Mouse (Mus musculus): ENCODE results near the gene Cfap45. TPM values are rescaled to one million over a fixed set of nuclear protein-coding genes. Genes with fewer than 3 reads are reported as not detected.
A peak's percentile ranks its signal among the peaks of the same experiment; 100 is the strongest.

Cfap45 gene
- polyA plus RNA-seq, 1 experiment from 2014 or later = 0.77 TPM

DNA sequence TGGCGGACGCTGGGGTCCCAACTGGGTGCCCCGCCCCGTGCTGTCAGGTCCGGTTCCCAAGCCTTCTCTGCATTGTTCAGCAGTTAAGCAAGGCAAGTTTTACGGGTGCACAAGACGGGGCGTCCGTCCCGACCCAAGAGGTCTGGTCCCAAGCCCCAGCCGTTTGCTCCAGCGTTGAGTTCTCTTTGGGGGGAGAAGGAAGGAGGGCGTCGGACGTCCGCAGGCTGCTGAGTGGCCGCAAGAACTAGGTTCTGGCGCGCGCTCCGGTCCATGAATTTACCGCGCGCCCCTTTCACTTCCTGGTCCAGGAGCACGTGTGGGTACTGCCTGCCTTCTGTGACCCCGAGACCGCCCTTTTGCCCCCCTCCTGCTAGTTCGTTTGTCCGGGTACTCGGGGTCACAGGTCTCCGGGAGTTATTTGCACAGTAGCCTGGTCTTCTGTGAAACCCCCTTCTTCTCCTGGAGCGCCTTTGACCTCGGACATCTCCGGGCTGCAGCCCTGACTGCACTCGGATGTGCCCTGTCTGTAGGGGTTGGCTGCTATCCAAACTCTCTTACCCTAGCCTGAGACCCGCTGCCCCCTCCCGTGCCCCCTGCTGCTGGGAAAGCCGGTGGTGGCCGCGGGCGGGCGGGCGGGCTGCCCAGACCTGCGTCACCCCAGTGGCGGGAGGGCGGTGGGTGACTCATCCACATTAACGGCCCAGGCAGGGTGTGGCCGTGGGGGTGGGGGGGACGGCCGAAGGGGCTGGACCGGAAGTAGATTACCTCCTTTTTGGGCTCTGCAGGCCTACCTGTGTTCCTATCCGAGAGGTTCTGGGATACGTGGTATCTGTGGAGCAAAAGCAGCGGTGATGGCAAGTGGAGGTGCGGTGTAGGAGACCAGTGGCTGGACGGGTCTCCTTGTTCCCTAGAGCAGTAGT is 19.9 kb upstream of the Cfap45 start:
- Histone ChIP-seq H3K4me1 (replicated peaks; ENCODE audit: control insufficient read depth, insufficient read depth, low read length) (peaks cover 17% of the 10 kb centered on the region), H3K36me3 (ENCODE audit: control insufficient read depth, insufficient read depth) (peaks cover 37% of the 10 kb centered on the region)
- under 1% methylated on average over 56 of the region's 56 CpGs for WGBS

GRCm38 (mm10) chr1:172501371-172502144 is 19.0 kb upstream of the Cfap45 start:
- no peaks in the 10 kb centered on the region for H3K27me3 ChIP-seq (replicated peaks; ENCODE audit: control insufficient read depth, insufficient read depth, low read length)
- H3K9ac ChIP-seq (ENCODE audit: low read depth, low read length) = peak overlapping the region; percentile 71
- peaks cover 37% of the 10 kb centered on the region for H3K36me3 ChIP-seq (ENCODE audit: control insufficient read depth, insufficient read depth)
- peak overlapping the region; percentile 76 for H3K4me3 ChIP-seq (ENCODE audit: low read depth, low read length)
- no peaks in the 10 kb centered on the region for H3K9me3 ChIP-seq (ENCODE audit: control insufficient read depth)
- peaks cover 17% of the 10 kb centered on the region for H3K4me1 ChIP-seq (replicated peaks; ENCODE audit: control insufficient read depth, insufficient read depth, low read length)
- 11% methylated on average over 13 of the region's 13 CpGs for WGBS
- H3K27ac ChIP-seq (ENCODE audit: low read depth, low read length) = peak overlapping the region; percentile 93
- ATAC-seq = 0 out of 2 replicates have a peak, but pooled peaks have one; percentile 24
- H3K4me2 ChIP-seq (replicated peaks; ENCODE audit: low read depth) = peak overlapping the region; percentile 85
- peak; percentile 41; the same call in 1 of the 2 replicates for TF ChIP-seq CTCF (IDR thresholded peaks at IDR 0.05; ENCODE audit: low read depth)

More for the DNA sequence above, 19.9 kb upstream of the Cfap45 start:
- TF ChIP-seq CTCF (IDR thresholded peaks at IDR 0.05; ENCODE audit: low read depth) = no peak
- Histone ChIP-seq H3K27ac (ENCODE audit: low read depth, low read length) (peak overlapping the region; percentile 93), H3K9ac (ENCODE audit: low read depth, low read length) (peak overlapping the region; percentile 71), H3K4me3 (ENCODE audit: low read depth, low read length) (peak overlapping the region; percentile 76), H3K4me2 (replicated peaks; ENCODE audit: low read depth) (peak overlapping the region; percentile 85), H3K9me3 (ENCODE audit: control insufficient read depth) (no peaks in the 10 kb centered on the region), H3K27me3 (replicated peaks; ENCODE audit: control insufficient read depth, insufficient read depth, low read length) (no peaks in the 10 kb centered on the region)
- peak; percentile 61 for ATAC-seq

GRCm38 (mm10) chr1:172502145-172503110 is 18.2 kb upstream of the Cfap45 start:
- Histone ChIP-seq H3K4me1 (replicated peaks; ENCODE audit: control insufficient read depth, insufficient read depth, low read length) (peaks cover 17% of the 10 kb centered on the region), H3K4me2 (replicated peaks; ENCODE audit: low read depth) (peak overlapping the region; percentile 85), H3K4me3 (ENCODE audit: low read depth, low read length) (peak overlapping the region; percentile 76), H3K9me3 (ENCODE audit: control insufficient read depth) (no peaks in the 10 kb centered on the region), H3K36me3 (ENCODE audit: control insufficient read depth, insufficient read depth) (peaks cover 37% of the 10 kb centered on the region), H3K27me3 (replicated peaks; ENCODE audit: control insufficient read depth, insufficient read depth, low read length) (no peaks in the 10 kb centered on the region), H3K9ac (ENCODE audit: low read depth, low read length) (peak overlapping the region; percentile 71; the same call in 1 of the 2 replicates), H3K27ac (ENCODE audit: low read depth, low read length) (peak overlapping the region; percentile 93)
- 12% methylated on average over 12 of the region's 13 CpGs for WGBS
- no peak for TF ChIP-seq CTCF (IDR thresholded peaks at IDR 0.05; ENCODE audit: low read depth)
- ATAC-seq = no peak

GRCm38 (mm10) chr1:172503111-172503997 is 17.2 kb upstream of the Cfap45 start:
- peak overlapping the region; percentile 93 for H3K27ac ChIP-seq (ENCODE audit: low read depth, low read length)
- no peaks in the 10 kb centered on the region for H3K9me3 ChIP-seq (ENCODE audit: control insufficient read depth)
- peaks cover 37% of the 10 kb centered on the region for H3K36me3 ChIP-seq (ENCODE audit: control insufficient read depth, insufficient read depth)
- peak overlapping the region; percentile 76 for H3K4me3 ChIP-seq (ENCODE audit: low read depth, low read length)
- peak overlapping the region; percentile 85 for H3K4me2 ChIP-seq (replicated peaks; ENCODE audit: low read depth)
- WGBS = 8% methylated on average over 14 of the region's 14 CpGs
- ATAC-seq = no peak
- TF ChIP-seq CTCF (IDR thresholded peaks at IDR 0.05; ENCODE audit: low read depth) = no peak
- no peaks in the 10 kb centered on the region for H3K27me3 ChIP-seq (replicated peaks; ENCODE audit: control insufficient read depth, insufficient read depth, low read length)
- H3K9ac ChIP-seq (ENCODE audit: low read depth, low read length) = peak overlapping the region; percentile 18
- peaks cover 17% of the 10 kb centered on the region for H3K4me1 ChIP-seq (replicated peaks; ENCODE audit: control insufficient read depth, insufficient read depth, low read length)

DNA sequence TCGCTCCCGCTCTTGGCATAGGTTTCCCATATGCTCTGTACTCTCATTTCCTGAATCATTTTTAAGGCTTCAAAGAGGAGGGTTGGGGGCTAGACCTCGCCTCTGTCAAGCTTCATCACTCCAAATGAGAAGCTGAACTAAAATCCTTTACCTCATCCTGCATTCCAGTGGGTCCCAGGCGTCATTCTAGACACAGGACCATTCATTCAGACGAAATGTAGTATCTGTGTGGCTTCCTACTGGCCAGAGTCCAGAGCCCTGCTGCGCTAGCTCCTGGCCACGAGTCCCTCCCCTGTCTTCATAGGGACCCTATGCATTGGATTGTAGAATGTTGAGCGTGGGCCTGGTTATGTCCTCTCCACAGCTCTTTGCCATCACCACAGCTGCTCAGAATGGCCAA is 15.8 kb upstream of the Cfap45 start:
- TF ChIP-seq CTCF (IDR thresholded peaks at IDR 0.05; ENCODE audit: low read depth) = no peak

More for the DNA sequence above, 15.8 kb upstream of the Cfap45 start:
- no peaks in the 10 kb centered on the region for H3K9me3 ChIP-seq (ENCODE audit: control insufficient read depth)
- no peak overlapping the region for H3K4me2 ChIP-seq (replicated peaks; ENCODE audit: low read depth)
- ATAC-seq = no peak
- H3K9ac ChIP-seq (ENCODE audit: low read depth, low read length) = no peak overlapping the region
- peaks cover 17% of the 10 kb centered on the region for H3K4me1 ChIP-seq (replicated peaks; ENCODE audit: control insufficient read depth, insufficient read depth, low read length)
- H3K4me3 ChIP-seq (ENCODE audit: low read depth, low read length) = no peak overlapping the region
- H3K36me3 ChIP-seq (ENCODE audit: control insufficient read depth, insufficient read depth) = peaks cover 41% of the 10 kb centered on the region
- no peak overlapping the region for H3K27ac ChIP-seq (ENCODE audit: low read depth, low read length)
- WGBS = 80% methylated on average over 8 of the region's 8 CpGs
- H3K27me3 ChIP-seq (replicated peaks; ENCODE audit: control insufficient read depth, insufficient read depth, low read length) = no peaks in the 10 kb centered on the region
